Mouse (Mus musculus) kidney, embryonic 15.5 days (tissue): ENCODE results near the gene C130050O18Rik. TPM values are rescaled to one million over a fixed set of nuclear protein-coding genes. Genes with fewer than 3 reads are reported as not detected.

Experiments used
- ATAC-seq: fragments of 200-750 bp; cut with Nextera tagmentation; replicated peaks from 2 replicates; pipeline ENCODE4 v1.8.0; 2017; ENCODE audit warnings: moderate TSS enrichment; ENCODE audit not compliant: low FRiP score
- H3K27ac ChIP-seq: fragments of 300-500 bp; sonication (generic); 2 replicates; pipeline ENCODE4 v1.5.1; 2015; ENCODE audit warnings: mild to moderate bottlenecking, inconsistent platforms
- H3K27me3 ChIP-seq: fragments of 300-500 bp; sonication (generic); 2 replicates; pipeline ENCODE4 v1.6.1; 2015; ENCODE audit warnings: inconsistent platforms
- H3K36me3 ChIP-seq: fragments of 300-500 bp; sonication (generic); 2 replicates; pipeline ENCODE4 v1.6.1; 2015; ENCODE audit warnings: inconsistent platforms
- H3K4me1 ChIP-seq: fragments of 300-500 bp; sonication (generic); 2 replicates; pipeline ENCODE4 v1.6.1; 2015; ENCODE audit warnings: inconsistent platforms
- H3K4me2 ChIP-seq: fragments of 300-500 bp; sonication (generic); 2 replicates; pipeline ENCODE4 v1.6.1; 2015; ENCODE audit warnings: moderate library complexity, mild to moderate bottlenecking, inconsistent platforms
- H3K4me3 ChIP-seq: fragments of 300-500 bp; sonication (generic); replicated peaks from 2 replicates; pipeline ENCODE4 v1.5.1; 2015; ENCODE audit warnings: mild to moderate bottlenecking, inconsistent platforms
- H3K9ac ChIP-seq: fragments of 300-500 bp; sonication (generic); 2 replicates; pipeline ENCODE4 v1.6.1; 2015; ENCODE audit warnings: mild to moderate bottlenecking, inconsistent platforms
- H3K9me3 ChIP-seq: fragments of 300-500 bp; sonication (generic); replicated peaks from 2 replicates; pipeline ENCODE4 v1.6.1; 2016; ENCODE audit warnings: inconsistent platforms
- WGBS: fragments of 180-500 bp; shearing (Covaris S2); methylation state at CpG from one replicate; pipeline ENCODE4 v1.1.7; 2015; ENCODE audit warnings: mixed read lengths; 5-methylcytosine and 5-hydroxymethylcytosine counted together
- polyA plus RNA-seq: library from polyadenylated mRNA; unstranded; fragments of >200 nt; fragmentation: Nextera tagmentation; extraction: Ambion mirVana; gene quantifications from 2 replicates; pipeline ENCODE4 v1.2.1, GENCODE M21; 2015

Gene C130050O18Rik
- polyA plus RNA-seq, 1 experiment from 2014 or later: 0.60 TPM

DNA sequence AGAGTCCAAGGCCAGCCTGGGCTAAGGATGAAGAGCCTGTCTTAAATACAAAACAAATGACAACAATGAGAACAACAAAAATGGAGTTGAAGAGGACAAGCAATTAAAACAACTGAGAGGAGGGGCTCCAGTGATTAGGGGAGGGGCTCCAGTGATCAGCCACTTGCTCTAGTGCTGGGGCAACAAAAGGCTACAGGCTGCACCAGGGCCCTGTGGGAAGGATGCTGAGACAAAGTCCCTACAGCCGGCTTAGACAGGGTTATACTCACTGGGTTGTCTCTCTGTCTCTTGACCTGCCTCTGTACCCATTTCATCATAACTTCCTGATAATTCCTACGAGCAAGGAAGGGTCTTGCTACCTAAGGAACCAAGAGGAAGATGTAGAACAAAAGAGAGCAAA is 13.0 kb downstream of the C130050O18Rik start:
- Histone ChIP-seq H3K4me3 (no peak overlapping the region), H3K4me2 (no peak overlapping the region), H3K4me1 (peaks cover 29% of the 10 kb centered on the region), H3K9me3 (no peaks in the 10 kb centered on the region), H3K27me3 (no peaks in the 10 kb centered on the region), H3K36me3 (0 out of 2 replicates have a peak, but pooled peaks cover 5% of the 10 kb centered on the region), H3K9ac (no peak overlapping the region), H3K27ac (no peak overlapping the region)
- no peak for ATAC-seq
- 59% methylated on average over 2 of the region's 2 CpGs for WGBS

DNA sequence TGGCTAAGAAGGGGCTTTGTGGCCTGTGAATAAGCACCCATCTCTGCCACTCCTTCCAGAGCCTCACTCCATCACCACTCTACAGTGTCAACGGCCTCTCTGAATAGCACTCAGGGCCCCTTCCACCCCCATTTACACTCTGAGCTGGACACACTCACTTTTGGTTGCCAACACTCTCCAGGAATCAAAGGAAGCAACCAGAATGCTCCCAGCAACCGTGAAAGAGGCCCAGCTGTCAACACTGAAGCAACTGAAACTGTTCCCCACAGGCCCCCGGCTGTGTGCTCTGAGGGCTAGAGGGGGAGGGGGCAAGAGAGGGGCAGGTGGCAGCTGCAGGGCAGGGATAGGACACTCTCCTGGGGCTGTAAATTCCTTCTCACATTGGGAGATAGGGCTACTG is 13.6 kb downstream of the C130050O18Rik start:
- peaks cover 29% of the 10 kb centered on the region for H3K4me1 ChIP-seq
- H3K4me2 ChIP-seq: no peak overlapping the region
- no peak for ATAC-seq
- H3K36me3 ChIP-seq: 0 out of 2 replicates have a peak, but pooled peaks cover 5% of the 10 kb centered on the region
- no peak overlapping the region for H3K27ac ChIP-seq
- no peaks in the 10 kb centered on the region for H3K9me3 ChIP-seq
- no peak overlapping the region for H3K9ac ChIP-seq
- no peaks in the 10 kb centered on the region for H3K27me3 ChIP-seq
- WGBS: 18% methylated on average over 3 of the region's 3 CpGs
- H3K4me3 ChIP-seq: no peak overlapping the region

GRCm38 (mm10) chr5:139423026-139423865 is 18.2 kb downstream of the C130050O18Rik start, which contains the start of gene Gper1:
Gper1 (plus strand) TSS chr5:139423151.
- Histone ChIP-seq H3K4me3 (peak within 1 kb of the TSS; percentile 36), H3K9ac (peak within 1 kb of the TSS; percentile 35; the same call in 1 of the 2 replicates), H3K27me3 (no peaks in the 10 kb centered on the region), H3K36me3 (no peaks in the 10 kb centered on the region), H3K9me3 (no peaks in the 10 kb centered on the region), H3K4me1 (peaks cover 57% of the 10 kb centered on the region), H3K27ac (no peak within 1 kb of the TSS), H3K4me2 (peak within 1 kb of the TSS; percentile 53)
- 45% methylated on average over 21 of the region's 21 CpGs for WGBS
- ATAC-seq: peak; percentile 26; the same call in 1 of the 2 replicates

- peaks cover 70% of the 10 kb centered on the region for H3K4me1 ChIP-seq
- no peak for ATAC-seq
These were observed 20.1 kb downstream of the C130050O18Rik start for GRCm38 (mm10) chr5:139425198-139425597.

DNA sequence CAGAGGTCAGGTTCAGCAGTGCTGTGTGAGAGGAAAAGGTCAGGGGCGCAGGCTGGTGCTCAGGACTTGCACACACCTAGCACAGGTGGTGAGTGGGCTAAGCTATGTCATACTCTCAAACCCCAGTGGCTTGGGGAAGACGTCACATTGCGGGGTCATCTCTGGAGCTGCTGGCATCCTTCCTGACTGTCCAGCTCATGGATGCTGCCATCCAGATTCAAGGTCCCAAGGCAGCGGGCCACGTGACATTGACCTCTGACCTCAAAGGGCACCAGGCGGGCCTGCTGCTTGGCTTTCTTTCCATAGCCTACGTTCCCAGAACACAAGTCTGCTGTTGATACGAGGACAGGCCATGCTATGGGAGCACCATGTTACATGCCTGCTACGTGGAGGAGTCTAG is 21.9 kb downstream of the C130050O18Rik start:
- Histone ChIP-seq H3K36me3 (no peaks in the 10 kb centered on the region), H3K27ac (no peak overlapping the region), H3K4me3 (no peak overlapping the region), H3K9ac (no peak overlapping the region), H3K4me2 (no peak overlapping the region), H3K9me3 (no peaks in the 10 kb centered on the region), H3K27me3 (no peaks in the 10 kb centered on the region), H3K4me1 (peaks cover 83% of the 10 kb centered on the region)
- ATAC-seq: no peak
- WGBS: 83% methylated on average over 9 of the region's 9 CpGs

More at GRCm38 (mm10) chr5:139425198-139425597, 20.1 kb downstream of the C130050O18Rik start:
- Histone ChIP-seq H3K27me3 (no peaks in the 10 kb centered on the region), H3K9me3 (no peaks in the 10 kb centered on the region), H3K36me3 (no peaks in the 10 kb centered on the region), H3K9ac (no peak overlapping the region), H3K27ac (peak overlapping the region; percentile 45), H3K4me3 (no peak overlapping the region), H3K4me2 (no peak overlapping the region)
- 40% methylated on average over 9 of the region's 9 CpGs for WGBS

- Histone ChIP-seq H3K36me3 (no peaks in the 10 kb centered on the region), H3K27ac (no peak overlapping the region), H3K4me1 (peaks cover 83% of the 10 kb centered on the region), H3K4me3 (no peak overlapping the region), H3K4me2 (no peak overlapping the region), H3K27me3 (no peaks in the 10 kb centered on the region), H3K9ac (no peak overlapping the region), H3K9me3 (no peaks in the 10 kb centered on the region)
- WGBS: 73% methylated on average over 9 of the region's 9 CpGs
- no peak for ATAC-seq
These were observed 22.9 kb downstream of the C130050O18Rik start for GRCm38 (mm10) chr5:139427989-139428388.

GRCm38 (mm10) chr5:139429818-139430341 is 24.8 kb downstream of the C130050O18Rik start:
- Histone ChIP-seq H3K9me3 (no peaks in the 10 kb centered on the region), H3K36me3 (no peaks in the 10 kb centered on the region), H3K4me1 (peaks cover 72% of the 10 kb centered on the region), H3K4me3 (no peak overlapping the region), H3K27ac (peak overlapping the region; percentile 85), H3K9ac (no peak overlapping the region), H3K4me2 (no peak overlapping the region), H3K27me3 (no peaks in the 10 kb centered on the region)
- WGBS: 17% methylated on average over 12 of the region's 12 CpGs
- peak; percentile 69 for ATAC-seq

DNA sequence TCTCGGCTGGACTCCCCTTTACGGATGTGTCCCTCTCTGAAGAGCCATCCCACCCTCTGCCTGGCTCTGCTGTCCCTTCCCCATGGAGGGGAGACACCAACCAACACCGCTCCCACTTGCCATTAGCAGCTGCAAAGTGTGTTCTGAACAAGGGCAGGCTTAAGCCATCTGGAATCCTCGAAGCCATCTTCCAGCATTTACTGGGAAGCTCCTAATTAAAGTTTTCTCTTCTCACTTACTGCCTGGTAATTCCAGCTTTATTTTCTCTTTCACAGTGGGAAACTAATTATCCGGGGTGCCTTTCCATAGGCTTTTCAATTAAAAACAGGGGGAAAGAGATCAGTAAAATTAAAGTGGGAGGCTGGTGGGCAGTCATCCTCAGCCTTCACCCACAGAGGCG is 27.3 kb downstream of the C130050O18Rik start:
- ATAC-seq: no peak
- H3K4me3 ChIP-seq: no peak overlapping the region
- H3K27ac ChIP-seq: no peak overlapping the region; the same call in 1 of the 2 replicates
- no peak overlapping the region for H3K9ac ChIP-seq
- H3K4me1 ChIP-seq: peaks cover 61% of the 10 kb centered on the region
- no peak overlapping the region for H3K4me2 ChIP-seq
- H3K9me3 ChIP-seq: no peaks in the 10 kb centered on the region
- no peaks in the 10 kb centered on the region for H3K27me3 ChIP-seq
- H3K36me3 ChIP-seq: peaks cover 6% of the 10 kb centered on the region; the same call in 1 of the 2 replicates
- 48% methylated on average over 6 of the region's 6 CpGs for WGBS

GRCm38 (mm10) chr5:139432747-139433508 is 27.8 kb downstream of the C130050O18Rik start:
- Histone ChIP-seq H3K36me3 (peaks cover 7% of the 10 kb centered on the region; the same call in 1 of the 2 replicates), H3K4me3 (no peak overlapping the region), H3K27me3 (no peaks in the 10 kb centered on the region), H3K9ac (no peak overlapping the region), H3K4me2 (no peak overlapping the region), H3K9me3 (no peaks in the 10 kb centered on the region), H3K27ac (no peak overlapping the region; the same call in 1 of the 2 replicates), H3K4me1 (peaks cover 60% of the 10 kb centered on the region)
- 50% methylated on average over 7 of the region's 7 CpGs for WGBS
- no peak for ATAC-seq

DNA sequence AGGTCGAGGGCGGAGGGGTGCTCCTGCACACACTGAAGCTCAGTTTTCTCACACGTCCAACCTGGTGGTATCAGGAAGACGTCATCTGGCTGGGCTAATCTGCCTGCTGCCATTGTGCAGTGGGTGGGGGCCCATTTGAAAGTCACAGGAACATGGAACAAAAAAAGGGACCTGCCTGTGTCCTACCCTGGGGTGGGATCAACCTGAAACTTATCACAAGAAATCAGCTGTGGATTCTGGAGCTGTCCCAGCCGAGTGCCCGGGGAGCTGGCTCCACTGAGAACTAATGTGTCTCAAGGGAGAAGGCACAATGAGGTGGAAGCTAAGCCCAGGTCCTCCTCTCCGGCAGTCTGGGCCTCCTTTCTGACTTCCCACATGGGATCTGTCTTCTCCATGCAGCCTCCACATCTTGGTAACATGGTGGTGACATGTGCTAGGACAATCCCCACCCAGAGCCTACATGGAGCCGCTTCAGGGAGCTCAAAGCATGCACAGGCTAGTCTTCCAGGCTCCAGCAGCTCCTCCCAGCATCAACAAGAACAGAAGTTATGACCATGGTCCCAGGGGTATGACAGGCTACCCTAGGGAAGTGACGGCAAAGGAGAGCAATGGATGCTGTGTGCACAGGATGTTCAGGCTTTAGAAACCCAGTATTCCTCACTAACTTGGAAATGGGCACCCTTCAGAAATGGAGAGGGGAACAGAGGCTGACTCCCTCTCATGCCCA is 28.9 kb downstream of the C130050O18Rik start:
- Histone ChIP-seq H3K9me3 (no peaks in the 10 kb centered on the region), H3K9ac (no peak overlapping the region), H3K4me2 (no peak overlapping the region), H3K27me3 (no peaks in the 10 kb centered on the region), H3K27ac (no peak overlapping the region), H3K4me1 (peaks cover 51% of the 10 kb centered on the region), H3K36me3 (peaks cover 7% of the 10 kb centered on the region; the same call in 1 of the 2 replicates), H3K4me3 (no peak overlapping the region)
- ATAC-seq: no peak
- WGBS: 74% methylated on average over 9 of the region's 9 CpGs

GRCm38 (mm10) chr5:139434940-139435339 is 29.9 kb downstream of the C130050O18Rik start:
- Histone ChIP-seq H3K9ac (no peak overlapping the region), H3K27ac (no peak overlapping the region), H3K4me1 (peaks cover 42% of the 10 kb centered on the region), H3K4me2 (no peak overlapping the region), H3K4me3 (no peak overlapping the region), H3K9me3 (no peaks in the 10 kb centered on the region), H3K36me3 (peaks cover 7% of the 10 kb centered on the region; the same call in 1 of the 2 replicates), H3K27me3 (no peaks in the 10 kb centered on the region)
- 48% methylated on average over 8 of the region's 8 CpGs for WGBS
- ATAC-seq: no peak; the same call in 1 of the 2 replicates
